Mouse (Mus musculus) C3H10T1/2 (cell line): ENCODE data around the gene Nfasc. TPM values are rescaled to one million over a fixed set of nuclear protein-coding genes. Genes with fewer than 3 reads are reported as not detected.

ENCODE experiments used
- polyA plus RNA-seq, 2 experiments: library from polyadenylated mRNA; unstranded; fragments of >200 nt; fragmentation: generic; extraction: Trizol; gene quantifications; one replicate each; pipeline ENCODE4 v1.2.1; 2012; ENCODE audit warnings: missing spikeins in 2 of 2

Nfasc gene
- not detected for polyA plus RNA-seq

DNA sequence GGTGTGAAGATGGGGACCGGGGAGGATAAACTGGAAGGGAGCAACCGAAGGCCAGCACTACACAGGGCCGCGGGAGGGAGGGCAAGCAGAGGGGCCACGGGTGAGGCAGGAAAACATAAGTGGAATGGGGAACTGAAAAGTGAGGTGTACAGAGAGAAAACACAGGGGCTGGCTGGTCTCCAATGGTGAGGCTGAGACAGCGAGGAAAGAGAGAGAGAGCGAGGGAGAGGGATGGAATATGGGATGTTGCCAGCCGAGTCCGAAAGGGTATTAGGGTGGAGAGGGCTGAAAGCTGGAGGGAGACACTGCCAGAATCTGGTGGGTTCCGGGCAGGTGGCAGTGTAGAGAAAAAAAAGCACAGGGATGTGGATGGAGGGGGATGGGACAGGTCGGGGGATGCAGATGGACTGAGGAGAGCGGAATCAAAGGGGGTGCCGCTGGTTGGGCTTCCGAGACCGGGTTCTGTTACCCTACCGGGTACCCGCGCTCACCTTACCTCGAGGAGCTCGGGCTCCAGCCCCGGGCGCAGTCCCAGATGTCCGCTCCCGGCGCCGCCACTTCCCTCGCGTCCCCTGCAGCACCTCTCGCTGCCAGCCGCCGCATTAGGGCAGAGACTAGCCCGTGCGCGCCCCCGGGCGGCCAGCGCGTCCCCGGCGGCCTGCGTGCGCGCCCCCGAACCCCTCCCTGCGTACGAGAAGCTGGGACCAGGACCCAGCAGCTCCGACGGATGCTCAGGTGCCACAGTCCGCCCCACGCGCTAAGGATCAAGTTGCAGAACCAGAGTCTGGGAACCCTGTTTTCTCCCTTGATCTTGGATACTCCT lies at the start of gene Nfasc:
TSS of gene Nfasc (minus strand) at position 623 of the 823 bp plus-strand sequence.

DNA sequence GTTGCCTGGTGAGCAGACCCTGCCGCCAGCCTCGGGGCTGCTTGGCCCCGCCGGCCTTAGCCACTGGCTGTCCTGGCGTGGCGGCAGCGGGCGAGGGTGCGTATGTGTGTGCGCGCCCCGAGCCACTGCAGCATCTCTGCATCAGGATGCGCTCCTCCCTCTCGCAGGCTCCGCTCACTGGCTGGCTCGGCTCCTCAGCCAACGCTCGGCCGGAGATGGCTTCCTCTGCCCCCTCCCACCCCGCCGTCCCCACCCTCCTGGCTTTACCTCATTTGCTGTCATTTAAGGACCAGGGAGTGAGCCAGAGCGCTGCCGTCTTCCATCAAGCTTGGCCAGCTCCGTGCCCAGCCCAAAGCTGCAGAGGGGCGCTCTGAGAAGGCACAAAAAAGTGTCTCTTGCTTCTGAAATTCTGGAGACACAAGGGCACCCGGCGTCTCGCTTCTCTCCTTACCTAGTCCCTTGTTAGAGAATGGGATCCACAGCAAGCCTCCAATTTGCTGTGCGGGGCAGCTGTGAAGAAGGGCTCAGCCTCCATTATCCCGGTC lies 198.8 kb downstream of the Nfasc start, which contains the start of gene Cntn2:
TSS of gene Cntn2 (minus strand) at position 495 of the 545 bp plus-strand sequence.

Other genes starting within 250 kb of the Nfasc start
- 1 to 10 TPM in 1 of 2 experiments, under 1 TPM in 1; 0.30 to 2.4 TPM for gene Tmem81, start 235.6 kb downstream of the Nfasc start, polyA plus RNA-seq
- not detected for gene Cntn2, start 198.5 kb downstream of the Nfasc start, polyA plus RNA-seq
- not detected for gene Lrrn2, start 138.5 kb upstream of the Nfasc start, polyA plus RNA-seq